21 mouse cellular contexts compared by ENCODE assay signal in genomic region chr12:51747348-51747747, GRCm38 (mm10). TPM values are rescaled to one million over a fixed set of nuclear protein-coding genes. Genes with fewer than 3 reads are reported as not detected.
DNase-seq lines count a peak whose midpoint lies in the region; ATAC-seq and TF ChIP-seq lines count a peak whose summit lies in the region.
"Had no signal": no experiment of that assay in that cellular context is flagged by ENCODE, and none has a peak within 500 bp of the region (broad histone marks: within the 10 kb centered on the region; RNA-seq: fewer than 3 reads in every experiment).

No protein-coding gene starts in this region.

- no peak for ATAC-seq in hindbrain, postnatal 0 days
- ATAC-seq in lung, embryonic 14.5 days (ENCODE audit: insufficient read depth) = no peak
- ATAC-seq in stomach, postnatal 0 days (ENCODE audit: low FRiP score, low TSS enrichment) = no peak
- ATAC-seq: activated CD4-positive, CD25-positive, alpha-beta regulatory T cell, adult 4 months had no signal

- TF ChIP-seq EP300 in CH12.LX (IDR thresholded peaks at IDR 0.05; ENCODE audit: low read length) = no peak
- no peak for TF ChIP-seq EP300 in stomach, postnatal 0 days (optimal IDR thresholded peaks at IDR 0.05)

- no peaks in the 10 kb centered on the region; the same call in 1 of the 2 replicates for H3K79me2 ChIP-seq in CH12.LX (replicated peaks; ENCODE audit: control insufficient read depth, extremely low read depth, insufficient read depth, poor library complexity, severe bottlenecking)

- 87% methylated on average over 2 of the region's 2 CpGs for WGBS in hindbrain, postnatal 0 days
- WGBS in hindbrain, embryonic 10.5 days = 92% methylated on average over 2 of the region's 2 CpGs
- WGBS in lung, embryonic 14.5 days = 90% methylated on average over 2 of the region's 2 CpGs
- 80% methylated on average over 2 of the region's 2 CpGs for WGBS in stomach, postnatal 0 days

- TF ChIP-seq CTCF in hindbrain, postnatal 0 days (IDR thresholded peaks at IDR 0.05; ENCODE audit: low read depth) = peak; percentile 22; the same call in 1 of the 2 replicates
- TF ChIP-seq CTCF in lung, embryonic 14.5 days (IDR thresholded peaks at IDR 0.05; ENCODE audit: low read depth) = peak; percentile 39
- peak in 1 of 2 experiments; percentile 28; a peak in 2 of 4 replicates for TF ChIP-seq CTCF in CH12.LX (conservative IDR thresholded peaks at IDR 0.05 in 1 of 2, IDR thresholded peaks at IDR 0.05 in 1 of 2; ENCODE audit: low read depth in 2 of 2, low read length in 2 of 2)
- peak; percentile 56 for TF ChIP-seq CTCF in stomach, postnatal 0 days (IDR thresholded peaks at IDR 0.05; ENCODE audit: low read depth)

- no peak for TF ChIP-seq POLR2A in CH12.LX (IDR thresholded peaks at IDR 0.05; ENCODE audit: low read depth, low read length)

- no peak overlapping the region for H3K4me3 ChIP-seq in hindbrain, postnatal 0 days (ENCODE audit: low read length)
- no peak overlapping the region for H3K4me3 ChIP-seq in hindbrain, embryonic 10.5 days
- no peak overlapping the region for H3K4me3 ChIP-seq in lung, embryonic 14.5 days (ENCODE audit: low read depth, low read length)
- no peak overlapping the region for H3K4me3 ChIP-seq in CH12.LX (replicated peaks in 1 of 3; ENCODE audit: low read depth in 2 of 3, low read length in 2 of 3, poor library complexity in 1 of 3)
- H3K4me3 ChIP-seq in stomach, postnatal 0 days (ENCODE audit: low read depth, low read length) = no peak overlapping the region
- H3K4me3 ChIP-seq: embryonic facial prominence, embryonic 13.5 days; erythroblast, embryonic 14.5 days; forebrain, embryonic 12.5 days; limb, embryonic 13.5 days; liver, embryonic 13.5 days; midbrain, embryonic 10.5 days had no signal

- DNase-seq in hindbrain, postnatal 0 days (ENCODE audit: low spot score) = no peak
- no peak for DNase-seq in hindbrain, embryonic 10.5 days (ENCODE audit: low spot score)
- DNase-seq in lung, embryonic 14.5 days = no peak
- DNase-seq in lung, adult 18-20 months = no peak
- no peak for DNase-seq in CH12.LX (ENCODE audit: extremely low read depth)
- no peak for DNase-seq in stomach, postnatal 0 days (ENCODE audit: low spot score)
- DNase-seq in heart, adult 9 months (ENCODE audit: low spot score in 2 of 2) = no peak
- DNase-seq: adrenal gland, postnatal 10 days; cerebellum, adult 18-20 months; cerebellum, postnatal 36 days; embryo, embryonic 11 days; kidney, adult 18-20 months; kidney, postnatal 10 days; liver, embryonic 13.5 days had no signal

- no peak overlapping the region for H3K9ac ChIP-seq in hindbrain, postnatal 0 days (replicated peaks; ENCODE audit: low read length)
- H3K9ac ChIP-seq in lung, embryonic 14.5 days = no peak overlapping the region
- H3K9ac ChIP-seq in CH12.LX (ENCODE audit: insufficient read depth, low read depth) = no peak overlapping the region
- no peak overlapping the region for H3K9ac ChIP-seq in stomach, postnatal 0 days (ENCODE audit: low read length)
- H3K9ac ChIP-seq: embryonic facial prominence, embryonic 13.5 days; forebrain, embryonic 12.5 days; limb, embryonic 13.5 days; liver, embryonic 13.5 days had no signal

- dilution Hi-C loops in CH12.LX (cut with MboI; ENCODE audit: extremely low pct_ligation_motif_present, extremely low pct_unique_long_range_greater_than_20kb, low sequenced_read_pairs) = no loop called here

- in situ Hi-C loops in CH12.LX (cut with MboI; ENCODE audit: low pct_ligation_motif_present, low pct_unique_long_range_greater_than_20kb, low sequenced_read_pairs) = no loop called here

- no peaks in the 10 kb centered on the region for H3K4me1 ChIP-seq in hindbrain, postnatal 0 days (ENCODE audit: insufficient read depth, low read length)
- H3K4me1 ChIP-seq in hindbrain, embryonic 10.5 days (replicated peaks) = no peaks in the 10 kb centered on the region
- no peaks in the 10 kb centered on the region for H3K4me1 ChIP-seq in lung, embryonic 14.5 days (ENCODE audit: insufficient read depth)
- H3K4me1 ChIP-seq in CH12.LX (ENCODE audit: control insufficient read depth in 1 of 2, insufficient read depth in 2 of 2) = no peaks in the 10 kb centered on the region
- H3K4me1 ChIP-seq in stomach, postnatal 0 days (replicated peaks; ENCODE audit: control insufficient read depth, insufficient read depth) = no peaks in the 10 kb centered on the region
- H3K4me1 ChIP-seq: embryonic facial prominence, embryonic 13.5 days; forebrain, embryonic 12.5 days; limb, embryonic 13.5 days; liver, embryonic 13.5 days; midbrain, embryonic 10.5 days had no signal

- no peaks in the 10 kb centered on the region for H3K27me3 ChIP-seq in hindbrain, postnatal 0 days (ENCODE audit: insufficient read depth, low read length)
- H3K27me3 ChIP-seq in hindbrain, embryonic 10.5 days (ENCODE audit: insufficient read depth, poor library complexity, severe bottlenecking) = no peaks in the 10 kb centered on the region
- H3K27me3 ChIP-seq in lung, embryonic 14.5 days (ENCODE audit: insufficient read depth, low read length) = no peaks in the 10 kb centered on the region
- H3K27me3 ChIP-seq in CH12.LX (replicated peaks) = no peaks in the 10 kb centered on the region
- no peaks in the 10 kb centered on the region for H3K27me3 ChIP-seq in stomach, postnatal 0 days (ENCODE audit: control insufficient read depth, insufficient read depth, low read length)
- H3K27me3 ChIP-seq: embryonic facial prominence, embryonic 13.5 days; forebrain, embryonic 12.5 days; limb, embryonic 13.5 days; liver, embryonic 13.5 days had no signal

- H3K4me2 ChIP-seq in hindbrain, postnatal 0 days (ENCODE audit: low read depth, low read length) = no peak overlapping the region
- H3K4me2 ChIP-seq in lung, embryonic 14.5 days = no peak overlapping the region
- no peak overlapping the region for H3K4me2 ChIP-seq in CH12.LX (ENCODE audit: insufficient read depth, low read depth, poor library complexity, severe bottlenecking)
- no peak overlapping the region for H3K4me2 ChIP-seq in stomach, postnatal 0 days (replicated peaks; ENCODE audit: low read depth)
- H3K4me2 ChIP-seq: embryonic facial prominence, embryonic 13.5 days; forebrain, embryonic 12.5 days; heart, embryonic 11.5 days; limb, embryonic 13.5 days; liver, embryonic 13.5 days had no signal

- H3K27ac ChIP-seq in hindbrain, postnatal 0 days = no peak overlapping the region
- no peak overlapping the region for H3K27ac ChIP-seq in hindbrain, embryonic 10.5 days
- H3K27ac ChIP-seq in lung, embryonic 14.5 days (ENCODE audit: low read depth) = no peak overlapping the region
- H3K27ac ChIP-seq in CH12.LX (ENCODE audit: insufficient read depth, low read depth) = no peak overlapping the region
- H3K27ac ChIP-seq in stomach, postnatal 0 days (replicated peaks) = no peak overlapping the region
- H3K27ac ChIP-seq: embryonic facial prominence, embryonic 13.5 days; forebrain, embryonic 12.5 days; limb, embryonic 13.5 days; liver, embryonic 13.5 days; midbrain, embryonic 10.5 days had no signal

- peaks cover 60% of the 10 kb centered on the region for H3K36me3 ChIP-seq in hindbrain, postnatal 0 days (ENCODE audit: insufficient read depth, low read length)
- peaks cover 96% of the 10 kb centered on the region for H3K36me3 ChIP-seq in hindbrain, embryonic 10.5 days
- H3K36me3 ChIP-seq in lung, embryonic 14.5 days (ENCODE audit: insufficient read depth) = peaks cover 90% of the 10 kb centered on the region
- peaks cover 68 to 87% of the 10 kb centered on the region in 2 experiments for H3K36me3 ChIP-seq in CH12.LX (replicated peaks in 1 of 2; ENCODE audit: control insufficient read depth in 1 of 2, insufficient read depth in 1 of 2, low read length in 1 of 2)
- H3K36me3 ChIP-seq in stomach, postnatal 0 days (ENCODE audit: control insufficient read depth, insufficient read depth, low read length) = peaks cover 32% of the 10 kb centered on the region

- TF ChIP-seq RAD21 in CH12.LX (IDR thresholded peaks at IDR 0.05; ENCODE audit: low read depth, low read length) = no peak; the same call in 1 of the 2 replicates

- H3K9me3 ChIP-seq in hindbrain, postnatal 0 days (ENCODE audit: low read length) = no peaks in the 10 kb centered on the region
- no peaks in the 10 kb centered on the region for H3K9me3 ChIP-seq in hindbrain, embryonic 10.5 days
- H3K9me3 ChIP-seq in lung, embryonic 14.5 days (ENCODE audit: low read depth, low read length) = no peaks in the 10 kb centered on the region
- H3K9me3 ChIP-seq in CH12.LX (replicated peaks; ENCODE audit: low read length) = no peaks in the 10 kb centered on the region
- no peaks in the 10 kb centered on the region for H3K9me3 ChIP-seq in stomach, postnatal 0 days (ENCODE audit: control insufficient read depth, low read length)
- H3K9me3 ChIP-seq: embryonic facial prominence, embryonic 13.5 days; forebrain, embryonic 12.5 days; liver, embryonic 13.5 days; midbrain, embryonic 10.5 days had no signal

TF ChIP-seq in CH12.LX, 34 proteins besides CTCF, POLR2A, EP300 and RAD21:
- TF ChIP-seq ZC3H11A (IDR thresholded peaks at IDR 0.05; ENCODE audit: low read depth, low read length) (no peak), TBP (conservative IDR thresholded peaks at IDR 0.05; ENCODE audit: low read depth, low read length) (no peak), MYC (IDR thresholded peaks at IDR 0.05; ENCODE audit: low read depth, low read length) (0 out of 2 replicates have a peak, but pooled peaks have one; percentile 44), ZMIZ1 (IDR thresholded peaks at IDR 0.05; ENCODE audit: low read depth, low read length) (no peak), GABPA (IDR thresholded peaks at IDR 0.05; ENCODE audit: insufficient replicate concordance, low read depth, low read length) (no peak)
TF ChIP-seq in CH12.LX: peak in this region for 1.

RNA-seq across cellular contexts. Expression of gene Strn3, which starts 55.7 kb away (rescaled TPM):
- total RNA-seq in hindbrain, postnatal 0 days (2014; rRNA removed) = 44.1 and 44.3 TPM in 2 replicates
- 30.2 and 30.8 TPM in 2 replicates for polyA plus RNA-seq in hindbrain, postnatal 0 days (2015; fragmentation: Nextera tagmentation; extraction: Ambion mirVana)
- polyA plus RNA-seq in hindbrain, embryonic 10.5 days (2016; fragmentation: Nextera tagmentation; extraction: Ambion mirVana) = 39.2 and 41.6 TPM in 2 replicates
- polyA plus RNA-seq in lung, embryonic 14.5 days (2014; fragmentation: Nextera tagmentation; extraction: Ambion mirVana) = 56.5 and 61.3 TPM in 2 replicates
- total RNA-seq in CH12.LX (2012; rRNA removed) (22.1 and 25.3 TPM in 2 replicates), CH12.LX (2014; rRNA removed) (47.9 and 53.0 TPM in 2 replicates)
- 27.4 and 27.7 TPM in 2 replicates for polyA plus RNA-seq in CH12.LX (2012; ENCODE audit: insufficient read length, low read depth)
- polyA plus RNA-seq in stomach, postnatal 0 days (2015; fragmentation: Nextera tagmentation; extraction: Ambion mirVana) = 25.7 and 26.0 TPM in 2 replicates

RNA-seq across cellular contexts. Expression of gene Ap4s1, which starts 56.5 kb away (rescaled TPM):
- total RNA-seq in hindbrain, postnatal 0 days (2014; rRNA removed) = 18.3 and 33.9 TPM in 2 replicates
- 68.1 and 70.2 TPM in 2 replicates for polyA plus RNA-seq in hindbrain, postnatal 0 days (2015; fragmentation: Nextera tagmentation; extraction: Ambion mirVana)
- polyA plus RNA-seq in hindbrain, embryonic 10.5 days (2016; fragmentation: Nextera tagmentation; extraction: Ambion mirVana) = 38.6 and 48.6 TPM in 2 replicates
- polyA plus RNA-seq in lung, embryonic 14.5 days (2014; fragmentation: Nextera tagmentation; extraction: Ambion mirVana) = 37.0 and 38.5 TPM in 2 replicates
- 11.0 and 15.4 TPM in 2 replicates for total RNA-seq in CH12.LX (2012; rRNA removed)
- total RNA-seq in CH12.LX (2014; rRNA removed) = 31.8 and 32.4 TPM in 2 replicates
- 18.3 and 20.5 TPM in 2 replicates for polyA plus RNA-seq in CH12.LX (2012; ENCODE audit: insufficient read length, low read depth)
- 28.8 and 30.3 TPM in 2 replicates for polyA plus RNA-seq in stomach, postnatal 0 days (2015; fragmentation: Nextera tagmentation; extraction: Ambion mirVana)
